Mouse (Mus musculus) CH12.LX (cell line): Measurements from ENCODE around the gene Cym.

ENCODE experiments used
- CHD2 ChIP-seq: IDR thresholded peaks from 2 replicates; pipeline ENCODE4 v1.6.1; 2011; ENCODE audit warnings: low read length, improper control_type of control experiment
- POLR2A ChIP-seq: IDR thresholded peaks from 2 replicates; pipeline ENCODE4 v1.6.1; 2011; ENCODE audit warnings: low read depth, mild to moderate bottlenecking, improper control_type of control experiment, low read length
- USF1 ChIP-seq: IDR thresholded peaks from 2 replicates; pipeline ENCODE4 v1.6.1; 2014; ENCODE audit warnings: low read depth, mild to moderate bottlenecking, inconsistent platforms, low read length, improper control_type of control experiment

DNA sequence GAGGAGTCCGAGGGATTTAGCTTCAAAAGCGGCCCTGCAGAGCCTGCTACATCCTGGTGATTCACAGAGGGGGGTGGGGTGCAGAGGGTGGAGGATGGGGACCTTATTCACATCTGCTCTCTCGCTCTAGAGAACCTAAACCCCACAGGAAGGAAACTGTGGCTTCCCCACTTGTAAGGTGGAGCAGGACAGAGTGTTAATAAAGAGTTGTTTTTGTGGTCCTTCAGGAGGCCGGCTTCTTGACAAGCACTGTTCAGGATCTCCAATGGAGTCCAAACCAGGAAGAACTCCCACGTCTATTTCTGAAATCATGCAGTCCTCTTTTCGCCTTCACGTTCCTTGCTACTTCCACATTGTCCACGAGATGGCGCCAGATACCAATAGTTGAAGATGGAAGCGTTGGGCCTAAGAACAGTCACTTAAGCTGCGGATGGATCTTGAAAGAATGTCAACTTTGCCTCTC is 11.8 kb upstream of the Cym start:
- no peak for TF ChIP-seq POLR2A
- TF ChIP-seq USF1 = no peak
- peak; percentile 75 for TF ChIP-seq CHD2
